Mouse (Mus musculus) forebrain, embryonic 16.5 days (tissue): ENCODE data around the gene Bphl. TPM values are rescaled to one million over a fixed set of nuclear protein-coding genes. Genes with fewer than 3 reads are reported as not detected.

Experiments used
- ATAC-seq: fragments of 200-750 bp; cut with Nextera tagmentation; 2 replicates; pipeline ENCODE4 v1.8.0; 2017; ENCODE audit warnings: mild to moderate bottlenecking, moderate library complexity
- H3K27ac ChIP-seq: fragments of 300-500 bp; sonication (generic); 2 replicates; pipeline ENCODE4 v1.5.1; 2014; ENCODE audit warnings: low read length, control low read depth
- H3K27me3 ChIP-seq: fragments of 300-500 bp; sonication (generic); replicated peaks from 2 replicates; pipeline ENCODE4 v1.6.1; 2014; ENCODE audit warnings: low read length; ENCODE audit not compliant: control insufficient read depth, insufficient read depth
- H3K36me3 ChIP-seq: fragments of 300-500 bp; sonication (generic); 2 replicates; pipeline ENCODE4 v1.6.1; 2014; ENCODE audit not compliant: control insufficient read depth, insufficient read depth
- H3K4me1 ChIP-seq: fragments of 300-500 bp; sonication (generic); replicated peaks from 2 replicates; pipeline ENCODE4 v1.6.1; 2014; ENCODE audit warnings: low read length; ENCODE audit not compliant: control insufficient read depth, insufficient read depth
- H3K4me2 ChIP-seq: fragments of 300-500 bp; sonication (generic); 2 replicates; pipeline ENCODE4 v1.6.1; 2014; ENCODE audit warnings: mild to moderate bottlenecking, low read length, control low read depth
- H3K4me3 ChIP-seq: fragments of 300-500 bp; sonication (generic); replicated peaks from 2 replicates; pipeline ENCODE4 v1.5.1; 2014; ENCODE audit warnings: mild to moderate bottlenecking, low read length, control low read depth
- H3K9ac ChIP-seq: fragments of 300-500 bp; sonication (generic); replicated peaks from 2 replicates; pipeline ENCODE4 v1.6.1; 2014; ENCODE audit warnings: low read depth, low read length, control low read depth
- H3K9me3 ChIP-seq: fragments of 300-500 bp; sonication (generic); 2 replicates; pipeline ENCODE4 v1.6.1; 2016; ENCODE audit warnings: low read length; ENCODE audit not compliant: control insufficient read depth
- WGBS: fragments of 180-500 bp; shearing (Covaris S2); extraction: QIAGEN DNeasy Blood & Tissue Kit; methylation state at CpG from one replicate; pipeline ENCODE4 v1.1.7; 2014; 5-methylcytosine and 5-hydroxymethylcytosine counted together
- polyA plus RNA-seq: library from polyadenylated mRNA; unstranded; fragments of >200 nt; fragmentation: Nextera tagmentation; extraction: Ambion mirVana; gene quantifications from 2 replicates; pipeline ENCODE4 v1.2.1, GENCODE M21; 2015

The Bphl gene
- polyA plus RNA-seq, 1 experiment from 2014 or later, result 35.5 TPM

- Histone ChIP-seq H3K9me3 (no peaks in the 10 kb centered on the region), H3K36me3 (peaks cover 7% of the 10 kb centered on the region), H3K4me1 (no peaks in the 10 kb centered on the region), H3K4me3 (no peak overlapping the region), H3K9ac (no peak overlapping the region), H3K27ac (no peak overlapping the region), H3K4me2 (no peak overlapping the region), H3K27me3 (no peaks in the 10 kb centered on the region)
- WGBS, result 90% methylated on average over 2 of the region's 2 CpGs
- ATAC-seq, result no peak
Measured at GRCm38 (mm10) chr13:34021998-34022397, 15.4 kb upstream of the Bphl start.

GRCm38 (mm10) chr13:34032041-34032440, 5.4 kb upstream of the Bphl start:
- Histone ChIP-seq H3K4me2 (no peak overlapping the region), H3K36me3 (peaks cover 13% of the 10 kb centered on the region), H3K27ac (no peak overlapping the region), H3K9me3 (no peaks in the 10 kb centered on the region), H3K4me1 (peaks cover 4% of the 10 kb centered on the region), H3K4me3 (no peak overlapping the region), H3K9ac (no peak overlapping the region), H3K27me3 (no peaks in the 10 kb centered on the region)
- 58% methylated on average over 2 of the region's 2 CpGs for WGBS
- no peak for ATAC-seq

- H3K9ac ChIP-seq, result no peak overlapping the region
- H3K4me2 ChIP-seq, result no peak overlapping the region
- H3K4me1 ChIP-seq, result peaks cover 14% of the 10 kb centered on the region
- no peaks in the 10 kb centered on the region for H3K27me3 ChIP-seq
- peaks cover 3% of the 10 kb centered on the region for H3K36me3 ChIP-seq
- 84% methylated on average over 3 of the region's 3 CpGs for WGBS
- H3K9me3 ChIP-seq, result no peaks in the 10 kb centered on the region; the same call in 1 of the 2 replicates
- no peak for ATAC-seq
- no peak overlapping the region for H3K4me3 ChIP-seq
- H3K27ac ChIP-seq, result no peak overlapping the region
Measured at GRCm38 (mm10) chr13:34035424-34035823, 2.0 kb upstream of the Bphl start.

- WGBS, result 82% methylated on average over 5 of the region's 5 CpGs
- no peak for ATAC-seq
- H3K9ac ChIP-seq, result peak overlapping the region; percentile 95; the same call in 1 of the 2 replicates
Measured at GRCm38 (mm10) chr13:34036726-34037125, 671 bp upstream of the Bphl start.

GRCm38 (mm10) chr13:34038056-34038432, 647 bp downstream of the Bphl start:
- peak; percentile 24 for ATAC-seq
- H3K4me2 ChIP-seq, result peak overlapping the region; percentile 66
- H3K4me3 ChIP-seq, result peak overlapping the region; percentile 84
- no peaks in the 10 kb centered on the region; the same call in 1 of the 2 replicates for H3K9me3 ChIP-seq
- no peaks in the 10 kb centered on the region for H3K27me3 ChIP-seq
- H3K27ac ChIP-seq, result peak overlapping the region; percentile 86
- WGBS, result 36% methylated on average over 5 of the region's 5 CpGs
- H3K4me1 ChIP-seq, result peaks cover 14% of the 10 kb centered on the region
- no peaks in the 10 kb centered on the region for H3K36me3 ChIP-seq
- peak overlapping the region; percentile 95 for H3K9ac ChIP-seq

More at GRCm38 (mm10) chr13:34036726-34037125, 671 bp upstream of the Bphl start:
- Histone ChIP-seq H3K9me3 (no peaks in the 10 kb centered on the region; the same call in 1 of the 2 replicates), H3K4me1 (peaks cover 14% of the 10 kb centered on the region), H3K36me3 (peaks cover 3% of the 10 kb centered on the region), H3K4me2 (no peak overlapping the region; the same call in 1 of the 2 replicates), H3K4me3 (no peak overlapping the region), H3K27me3 (no peaks in the 10 kb centered on the region), H3K27ac (peak overlapping the region; percentile 86)

- H3K9ac ChIP-seq, result no peak overlapping the region
- no peak for ATAC-seq
- WGBS, result 32% methylated on average over 8 of the region's 8 CpGs
Measured at GRCm38 (mm10) chr13:34038901-34039341, 1.5 kb downstream of the Bphl start.

GRCm38 (mm10) chr13:34040091-34040490, 2.7 kb downstream of the Bphl start:
- no peak overlapping the region for H3K4me2 ChIP-seq
- no peaks in the 10 kb centered on the region; the same call in 1 of the 2 replicates for H3K9me3 ChIP-seq
- H3K9ac ChIP-seq, result no peak overlapping the region
- no peaks in the 10 kb centered on the region for H3K27me3 ChIP-seq
- ATAC-seq, result no peak
- no peaks in the 10 kb centered on the region for H3K36me3 ChIP-seq
- H3K4me3 ChIP-seq, result no peak overlapping the region
- 90% methylated on average over 3 of the region's 3 CpGs for WGBS
- H3K27ac ChIP-seq, result no peak overlapping the region
- H3K4me1 ChIP-seq, result peaks cover 14% of the 10 kb centered on the region

More at GRCm38 (mm10) chr13:34038901-34039341, 1.5 kb downstream of the Bphl start:
- H3K27me3 ChIP-seq, result no peaks in the 10 kb centered on the region
- H3K9me3 ChIP-seq, result no peaks in the 10 kb centered on the region; the same call in 1 of the 2 replicates
- no peaks in the 10 kb centered on the region for H3K36me3 ChIP-seq
- H3K4me3 ChIP-seq, result no peak overlapping the region
- no peak overlapping the region for H3K27ac ChIP-seq
- H3K4me1 ChIP-seq, result peaks cover 14% of the 10 kb centered on the region
- H3K4me2 ChIP-seq, result peak overlapping the region; percentile 24

- WGBS, result 85% methylated on average over 7 of the region's 7 CpGs
- no peak for ATAC-seq
Measured at GRCm38 (mm10) chr13:34043716-34044393, 6.5 kb downstream of the Bphl start.

GRCm38 (mm10) chr13:34045511-34046249, 8.3 kb downstream of the Bphl start:
- Histone ChIP-seq H3K36me3 (no peaks in the 10 kb centered on the region; the same call in 1 of the 2 replicates), H3K4me1 (peaks cover 3% of the 10 kb centered on the region), H3K4me3 (no peak overlapping the region), H3K9ac (no peak overlapping the region), H3K9me3 (no peaks in the 10 kb centered on the region), H3K4me2 (no peak overlapping the region), H3K27ac (no peak overlapping the region), H3K27me3 (no peaks in the 10 kb centered on the region)
- peak; percentile 38 for ATAC-seq
- WGBS, result 70% methylated on average over 5 of the region's 5 CpGs

More at GRCm38 (mm10) chr13:34043716-34044393, 6.5 kb downstream of the Bphl start:
- H3K9ac ChIP-seq, result no peak overlapping the region
- H3K4me3 ChIP-seq, result no peak overlapping the region
- peaks cover 6% of the 10 kb centered on the region for H3K4me1 ChIP-seq
- no peak overlapping the region for H3K4me2 ChIP-seq
- H3K9me3 ChIP-seq, result no peaks in the 10 kb centered on the region; the same call in 1 of the 2 replicates
- H3K27me3 ChIP-seq, result no peaks in the 10 kb centered on the region
- H3K27ac ChIP-seq, result no peak overlapping the region
- no peaks in the 10 kb centered on the region; the same call in 1 of the 2 replicates for H3K36me3 ChIP-seq
